1 mouse cellular context compared by ENCODE assay signal in genomic region chr12:49372170-49372569, GRCm38 (mm10).
TF ChIP-seq lines count a peak whose summit lies in the region.

No protein-coding gene starts in this region.

TF ChIP-seq in MEL, 35 proteins besides CTCF, POLR2A, EP300 and RAD21 (continued from another document):
- TF ChIP-seq ZNF384 (IDR thresholded peaks at IDR 0.05; ENCODE audit: low read depth, low read length) (peak; percentile 74), HCFC1 (IDR thresholded peaks at IDR 0.05; ENCODE audit: low read depth, low read length) (no peak)
TF ChIP-seq in MEL: peak in this region for 3.
